Mouse (Mus musculus): ENCODE measurements at regions not wholly inside any gene's neighbourhood (a gene's known extent, or its start where the extent isn't known, plus 50 kb on each side); places are given as distances from the start of the nearest gene placed in this dataset.
"Not testable (repeated sequence)": the region's sequence is repeated elsewhere in the genome, so short reads cannot be mapped to it uniquely, and the experiment has no call there.

GRCm38 (mm10) chr10:118049330-118049729 lies 92.3 kb upstream of the Mdm1 start:
- DNase-seq (ENCODE audit: low spot score) = peak; percentile 53

GRCm38 (mm10) chr10:118050152-118050641 lies 91.4 kb upstream of the Mdm1 start:
- no peak for DNase-seq (ENCODE audit: low spot score)

GRCm38 (mm10) chr10:118052042-118052441 lies 89.6 kb upstream of the Mdm1 start:
- no peak for DNase-seq (ENCODE audit: low spot score)

GRCm38 (mm10) chr10:118052477-118052876 lies 89.1 kb upstream of the Mdm1 start:
- DNase-seq (ENCODE audit: low spot score) = no peak

- no peak for DNase-seq (ENCODE audit: low spot score)
Measured at GRCm38 (mm10) chr10:118053037-118053436, 88.6 kb upstream of the Mdm1 start.

- no peak for DNase-seq (ENCODE audit: low spot score)
Measured at GRCm38 (mm10) chr10:118056789-118057271, 84.8 kb upstream of the Mdm1 start.

GRCm38 (mm10) chr10:118057516-118057915 lies 84.1 kb upstream of the Mdm1 start:
- DNase-seq (ENCODE audit: low spot score) = no peak

GRCm38 (mm10) chr10:118064816-118065216 lies 76.8 kb upstream of the Mdm1 start:
- no peak for DNase-seq (ENCODE audit: low spot score)

GRCm38 (mm10) chr10:118076341-118076740 lies 65.3 kb upstream of the Mdm1 start:
- not testable (repeated sequence) for DNase-seq (ENCODE audit: low spot score)

- DNase-seq (ENCODE audit: low spot score) = no peak
Measured at GRCm38 (mm10) chr10:118081636-118082166, 59.9 kb upstream of the Mdm1 start.

GRCm38 (mm10) chr10:118083035-118083720 lies 58.4 kb upstream of the Mdm1 start:
- no peak for DNase-seq (ENCODE audit: low spot score)

GRCm38 (mm10) chr10:118083721-118084075 lies 57.9 kb upstream of the Mdm1 start:
- DNase-seq (ENCODE audit: low spot score) = no peak

- DNase-seq (ENCODE audit: low spot score) = no peak
Measured at GRCm38 (mm10) chr10:118085046-118085983, 56.3 kb upstream of the Mdm1 start.

- no peak for DNase-seq (ENCODE audit: low spot score)
Measured at GRCm38 (mm10) chr10:118087570-118088340, 53.9 kb upstream of the Mdm1 start.

GRCm38 (mm10) chr10:118088499-118088898 lies 53.1 kb upstream of the Mdm1 start:
- DNase-seq (ENCODE audit: low spot score) = no peak

GRCm38 (mm10) chr10:118089879-118090278 lies 51.7 kb upstream of the Mdm1 start:
- no peak for DNase-seq (ENCODE audit: low spot score)

- DNase-seq (ENCODE audit: low spot score) = peak; percentile 29
Measured at GRCm38 (mm10) chr10:118091476-118091875, 50.1 kb upstream of the Mdm1 start.
